ENCODE assay signal across 13 mouse cellular contexts in the genomic region with DNA sequence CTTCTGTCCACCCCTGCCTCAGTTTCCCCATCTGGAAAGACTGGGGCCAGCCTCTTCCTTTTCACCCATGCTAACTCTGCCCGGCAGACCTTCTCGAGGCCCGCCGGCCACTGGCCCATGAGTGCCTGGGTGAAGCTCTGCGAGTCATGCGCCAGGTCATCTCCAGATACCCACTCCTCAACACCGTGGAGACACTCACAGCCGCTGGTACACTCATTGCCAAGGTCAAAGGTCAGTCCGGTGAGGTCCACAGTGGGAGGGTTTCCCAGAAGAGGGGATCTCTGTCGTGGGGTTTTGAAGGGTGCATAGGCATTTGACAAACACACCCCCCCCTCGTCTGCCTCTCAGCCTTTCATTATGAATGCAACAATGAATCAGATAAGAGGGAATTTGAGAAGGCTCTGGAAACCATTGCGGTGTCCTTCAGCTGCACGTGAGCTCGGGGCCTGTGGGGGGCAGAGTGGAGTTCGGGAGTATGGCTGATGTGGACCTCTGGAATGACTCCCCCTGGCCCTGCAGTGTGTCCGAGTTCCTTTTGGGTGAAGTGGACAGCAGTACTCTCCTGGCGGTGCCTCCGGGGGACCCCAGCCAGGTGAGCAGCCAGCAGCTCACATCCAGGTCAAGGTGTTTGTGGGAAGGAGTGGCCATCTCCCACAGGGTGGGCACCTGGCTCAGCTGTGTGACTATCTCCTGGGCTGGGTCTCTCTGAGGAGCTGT. TPM values are rescaled to one million over a fixed set of nuclear protein-coding genes. Genes with fewer than 3 reads are reported as not detected.
A peak's percentile ranks its signal among the peaks of the same experiment; 100 is the strongest.
DNase-seq lines count a peak whose midpoint lies in the region; ATAC-seq and TF ChIP-seq lines count a peak whose summit lies in the region.
"Had no signal": no experiment of that assay in that cellular context is flagged by ENCODE, and none has a peak within 500 bp of the region (broad histone marks: within the 10 kb centered on the region; RNA-seq: fewer than 3 reads in every experiment).

No protein-coding gene starts in this region.

- DNase-seq in hindbrain, embryonic 10.5 days (ENCODE audit: low spot score): no peak
- DNase-seq in hindbrain, postnatal 0 days (ENCODE audit: low spot score): no peak
- DNase-seq in midbrain, embryonic 11.5 days (ENCODE audit: low spot score, missing footprints): no peak
- DNase-seq in induced T-regulatory cell, adult 2 months (ENCODE audit: low read depth): peak; percentile 55
- DNase-seq in naive thymus-derived CD4-positive, alpha-beta T cell, adult 2 months (ENCODE audit: low read depth): peak; percentile 37
- DNase-seq in left cerebral cortex, postnatal 4 days: no peak
- DNase-seq: cerebellum, postnatal 14 days; gastrocnemius, postnatal 14 days; lung, postnatal 10 days; retina, postnatal 1 day had no signal

- H3K27ac ChIP-seq in hindbrain, embryonic 10.5 days: no peak overlapping the region
- no peak overlapping the region for H3K27ac ChIP-seq in hindbrain, postnatal 0 days
- no peak overlapping the region for H3K27ac ChIP-seq in midbrain, embryonic 11.5 days (ENCODE audit: low read depth, low read length)
- no peak overlapping the region for H3K27ac ChIP-seq in midbrain, embryonic 13.5 days

- H3K36me3 ChIP-seq in hindbrain, embryonic 10.5 days: peaks cover 11% of the 10 kb centered on the region; the same call in 1 of the 2 replicates
- no peaks in the 10 kb centered on the region for H3K36me3 ChIP-seq in hindbrain, postnatal 0 days (ENCODE audit: insufficient read depth, low read length)
- H3K36me3 ChIP-seq in midbrain, embryonic 11.5 days (ENCODE audit: control insufficient read depth, insufficient read depth, low read length): no peaks in the 10 kb centered on the region
- no peaks in the 10 kb centered on the region for H3K36me3 ChIP-seq in midbrain, embryonic 13.5 days

- no peak overlapping the region for H3K9ac ChIP-seq in hindbrain, postnatal 0 days (replicated peaks; ENCODE audit: low read length)
- no peak overlapping the region for H3K9ac ChIP-seq in midbrain, embryonic 11.5 days (ENCODE audit: low read length)
- H3K9ac ChIP-seq in midbrain, embryonic 13.5 days (replicated peaks): no peak overlapping the region

- no peak for TF ChIP-seq CTCF in hindbrain, postnatal 0 days (IDR thresholded peaks at IDR 0.05; ENCODE audit: low read depth)

- no peak for ATAC-seq in hindbrain, postnatal 0 days
- ATAC-seq in midbrain, embryonic 11.5 days (ENCODE audit: low FRiP score): 0 out of 2 replicates have a peak, but pooled peaks have one; percentile 33
- no peak for ATAC-seq in midbrain, embryonic 13.5 days
- no peak for ATAC-seq in frontal cortex, adult (ENCODE audit: low TSS enrichment)
- ATAC-seq: hindbrain, embryonic 16.5 days had no signal

- peaks cover 43% of the 10 kb centered on the region for H3K4me1 ChIP-seq in hindbrain, embryonic 10.5 days (replicated peaks)
- H3K4me1 ChIP-seq in hindbrain, postnatal 0 days (ENCODE audit: insufficient read depth, low read length): no peaks in the 10 kb centered on the region
- peaks cover 6% of the 10 kb centered on the region; the same call in 1 of the 2 replicates for H3K4me1 ChIP-seq in midbrain, embryonic 11.5 days (ENCODE audit: control insufficient read depth, insufficient read depth, low read length)
- H3K4me1 ChIP-seq in midbrain, embryonic 13.5 days (replicated peaks): peaks cover 8% of the 10 kb centered on the region

- peaks cover 51% of the 10 kb centered on the region for H3K27me3 ChIP-seq in hindbrain, embryonic 10.5 days (ENCODE audit: insufficient read depth, poor library complexity, severe bottlenecking)
- H3K27me3 ChIP-seq in hindbrain, postnatal 0 days (ENCODE audit: insufficient read depth, low read length): peaks cover 4% of the 10 kb centered on the region; the same call in 1 of the 2 replicates
- peaks cover 14% of the 10 kb centered on the region for H3K27me3 ChIP-seq in midbrain, embryonic 11.5 days (ENCODE audit: control insufficient read depth, insufficient read depth, low read length)
- peaks cover 45% of the 10 kb centered on the region for H3K27me3 ChIP-seq in midbrain, embryonic 13.5 days

- H3K4me3 ChIP-seq in hindbrain, embryonic 10.5 days: peak overlapping the region; percentile 49
- no peak overlapping the region for H3K4me3 ChIP-seq in hindbrain, postnatal 0 days (ENCODE audit: low read length)
- no peak overlapping the region for H3K4me3 ChIP-seq in midbrain, embryonic 11.5 days (ENCODE audit: low read depth, low read length)
- no peak overlapping the region for H3K4me3 ChIP-seq in midbrain, embryonic 13.5 days (replicated peaks)

- no peaks in the 10 kb centered on the region for H3K9me3 ChIP-seq in hindbrain, embryonic 10.5 days
- H3K9me3 ChIP-seq in hindbrain, postnatal 0 days (ENCODE audit: low read length): no peaks in the 10 kb centered on the region
- H3K9me3 ChIP-seq in midbrain, embryonic 11.5 days (ENCODE audit: control insufficient read depth, low read length): no peaks in the 10 kb centered on the region
- H3K9me3 ChIP-seq in midbrain, embryonic 13.5 days: no peaks in the 10 kb centered on the region

- intact Hi-C loops in left cerebral cortex, postnatal 4 days (cut with DNase I): no loop called here

- H3K4me2 ChIP-seq in hindbrain, postnatal 0 days (ENCODE audit: low read depth, low read length): no peak overlapping the region
- no peak overlapping the region for H3K4me2 ChIP-seq in midbrain, embryonic 11.5 days
- no peak overlapping the region for H3K4me2 ChIP-seq in midbrain, embryonic 13.5 days (replicated peaks)

- 87% methylated on average over 18 of the region's 18 CpGs for WGBS in hindbrain, embryonic 10.5 days
- 88% methylated on average over 18 of the region's 18 CpGs for WGBS in hindbrain, postnatal 0 days
- WGBS in midbrain, embryonic 11.5 days: 82% methylated on average over 18 of the region's 18 CpGs
- WGBS in midbrain, embryonic 13.5 days: 81% methylated on average over 18 of the region's 18 CpGs

RNA-seq across cellular contexts. Expression of a gene that starts 4.3 kb away (rescaled TPM):
- 8.4 and 9.0 TPM in 2 replicates for polyA plus RNA-seq in hindbrain, embryonic 10.5 days (2016; fragmentation: Nextera tagmentation; extraction: Ambion mirVana)
- 2.9 and 3.3 TPM in 2 replicates for total RNA-seq in hindbrain, postnatal 0 days (2014; rRNA removed)
- 1.7 and 1.8 TPM in 2 replicates for polyA plus RNA-seq in hindbrain, postnatal 0 days (2015; fragmentation: Nextera tagmentation; extraction: Ambion mirVana)
- polyA plus RNA-seq in midbrain, embryonic 11.5 days (2014; fragmentation: Nextera tagmentation; extraction: Ambion mirVana): 3.6 and 3.8 TPM in 2 replicates
- 1.5 and 1.6 TPM in 2 replicates for polyA plus RNA-seq in midbrain, embryonic 13.5 days (2015; fragmentation: Nextera tagmentation; extraction: Ambion mirVana)
- 1 to 10 TPM; 1.6 to 1.7 TPM for total RNA-seq in left cerebral cortex, postnatal 4 days (2021)

RNA-seq across cellular contexts. Expression of a gene that starts 18.8 kb away (rescaled TPM):
- 261 and 268 TPM in 2 replicates for polyA plus RNA-seq in hindbrain, embryonic 10.5 days (2016; fragmentation: Nextera tagmentation; extraction: Ambion mirVana)
- total RNA-seq in hindbrain, postnatal 0 days (2014; rRNA removed): 93.3 and 100 TPM in 2 replicates
- polyA plus RNA-seq in hindbrain, postnatal 0 days (2015; fragmentation: Nextera tagmentation; extraction: Ambion mirVana): 143 TPM in 2 replicates
- 200 and 225 TPM in 2 replicates for polyA plus RNA-seq in midbrain, embryonic 11.5 days (2014; fragmentation: Nextera tagmentation; extraction: Ambion mirVana)
- 159 and 174 TPM in 2 replicates for polyA plus RNA-seq in midbrain, embryonic 13.5 days (2015; fragmentation: Nextera tagmentation; extraction: Ambion mirVana)
- 10 to 100 TPM; 63.9 to 74.2 TPM for total RNA-seq in left cerebral cortex, postnatal 4 days (2021)

RNA-seq across cellular contexts. Expression of a gene that starts 24.5 kb away (rescaled TPM):
- 4.4 and 6.0 TPM in 2 replicates for polyA plus RNA-seq in hindbrain, embryonic 10.5 days (2016; fragmentation: Nextera tagmentation; extraction: Ambion mirVana)
- 11.6 and 19.1 TPM in 2 replicates for total RNA-seq in hindbrain, postnatal 0 days (2014; rRNA removed)
- polyA plus RNA-seq in hindbrain, postnatal 0 days (2015; fragmentation: Nextera tagmentation; extraction: Ambion mirVana): 2.3 and 2.4 TPM in 2 replicates
- 2.8 and 2.9 TPM in 2 replicates for polyA plus RNA-seq in midbrain, embryonic 11.5 days (2014; fragmentation: Nextera tagmentation; extraction: Ambion mirVana)
- polyA plus RNA-seq in midbrain, embryonic 13.5 days (2015; fragmentation: Nextera tagmentation; extraction: Ambion mirVana): 5.4 and 5.8 TPM in 2 replicates
- total RNA-seq in left cerebral cortex, postnatal 4 days (2021): 1 to 10 TPM; 7.2 to 8.1 TPM

RNA-seq across cellular contexts. Expression of a gene that starts 26.2 kb away (rescaled TPM):
- polyA plus RNA-seq in hindbrain, embryonic 10.5 days (2016; fragmentation: Nextera tagmentation; extraction: Ambion mirVana): 681 and 705 TPM in 2 replicates
- total RNA-seq in hindbrain, postnatal 0 days (2014; rRNA removed): 373 and 379 TPM in 2 replicates
- polyA plus RNA-seq in hindbrain, postnatal 0 days (2015; fragmentation: Nextera tagmentation; extraction: Ambion mirVana): 757 and 762 TPM in 2 replicates
- 581 and 594 TPM in 2 replicates for polyA plus RNA-seq in midbrain, embryonic 11.5 days (2014; fragmentation: Nextera tagmentation; extraction: Ambion mirVana)
- 498 and 532 TPM in 2 replicates for polyA plus RNA-seq in midbrain, embryonic 13.5 days (2015; fragmentation: Nextera tagmentation; extraction: Ambion mirVana)
- total RNA-seq in left cerebral cortex, postnatal 4 days (2021): 100 to 1,000 TPM; 311 to 347 TPM

RNA-seq across cellular contexts. Expression of a gene that starts 32.4 kb away (rescaled TPM):
- polyA plus RNA-seq in hindbrain, embryonic 10.5 days (2016; fragmentation: Nextera tagmentation; extraction: Ambion mirVana): 201 and 223 TPM in 2 replicates
- total RNA-seq in hindbrain, postnatal 0 days (2014; rRNA removed): 17.2 and 17.9 TPM in 2 replicates
- 15.0 and 16.4 TPM in 2 replicates for polyA plus RNA-seq in hindbrain, postnatal 0 days (2015; fragmentation: Nextera tagmentation; extraction: Ambion mirVana)
- polyA plus RNA-seq in midbrain, embryonic 11.5 days (2014; fragmentation: Nextera tagmentation; extraction: Ambion mirVana): 158 and 160 TPM in 2 replicates
- polyA plus RNA-seq in midbrain, embryonic 13.5 days (2015; fragmentation: Nextera tagmentation; extraction: Ambion mirVana): 29.5 and 37.1 TPM in 2 replicates
- total RNA-seq in left cerebral cortex, postnatal 4 days (2021): 10 to 100 TPM; 12.4 to 17.2 TPM

Comparison
In these comparisons a context has a peak if more than half of its experiments do, and no peak if none do; other contexts are left out.
1. DNase-seq: peak in induced T-regulatory cell, adult 2 months (single experiment) and naive thymus-derived CD4-positive, alpha-beta T cell, adult 2 months (single experiment); none in hindbrain, embryonic 10.5 days (single experiment), hindbrain, postnatal 0 days (single experiment), midbrain, embryonic 11.5 days (single experiment) and left cerebral cortex, postnatal 4 days (single experiment).